Mouse (Mus musculus) hindbrain, postnatal 0 days (tissue): ENCODE data around the gene Ttc7b. TPM values are rescaled to one million over a fixed set of nuclear protein-coding genes. Genes with fewer than 3 reads are reported as not detected.

ENCODE experiments used
- ATAC-seq: fragments of 200-750 bp; cut with Nextera tagmentation; 2 replicates; pipeline ENCODE4 v1.8.0; 2017; ENCODE audit warnings: mild to moderate bottlenecking, moderate TSS enrichment, moderate library complexity
- DNase-seq: peaks from one replicate; pipeline ENCODE4 v3.0.0-alpha.2; 2015; ENCODE audit warnings: low spot score
- H3K27ac ChIP-seq: fragments of 300-500 bp; sonication (generic); 2 replicates; pipeline ENCODE4 v1.5.1; 2014; ENCODE audit warnings: mild to moderate bottlenecking
- H3K27me3 ChIP-seq: fragments of 300-500 bp; sonication (generic); 2 replicates; pipeline ENCODE4 v1.6.1; 2014; ENCODE audit warnings: low read length, mixed read lengths; ENCODE audit not compliant: insufficient read depth
- H3K36me3 ChIP-seq: fragments of 300-500 bp; sonication (generic); 2 replicates; pipeline ENCODE4 v1.6.1; 2014; ENCODE audit warnings: low read length, mixed read lengths; ENCODE audit not compliant: insufficient read depth
- H3K4me1 ChIP-seq: fragments of 300-500 bp; sonication (generic); 2 replicates; pipeline ENCODE4 v1.6.1; 2014; ENCODE audit warnings: antibody characterized with exemption, low read length, mixed read lengths; ENCODE audit not compliant: insufficient read depth
- H3K4me2 ChIP-seq: fragments of 300-500 bp; sonication (generic); 2 replicates; pipeline ENCODE4 v1.6.1; 2014; ENCODE audit warnings: low read depth, mild to moderate bottlenecking, low read length, moderate library complexity, mixed read lengths
- H3K4me3 ChIP-seq: fragments of 300-500 bp; sonication (generic); 2 replicates; pipeline ENCODE4 v1.5.1; 2014; ENCODE audit warnings: low read length
- H3K9ac ChIP-seq: fragments of 300-500 bp; sonication (generic); replicated peaks from 2 replicates; pipeline ENCODE4 v1.6.1; 2014; ENCODE audit warnings: mild to moderate bottlenecking, low read length, moderate library complexity, mixed read lengths
- H3K9me3 ChIP-seq: fragments of 300-500 bp; sonication (generic); 2 replicates; pipeline ENCODE4 v1.6.1; 2016; ENCODE audit warnings: low read length, mixed read lengths
- CTCF ChIP-seq: IDR thresholded peaks from 2 replicates; pipeline ENCODE4 v1.5.1; 2016; ENCODE audit warnings: antibody characterized with exemption, control low read depth, low read depth
- WGBS: fragments of 180-500 bp; shearing (Covaris S2); extraction: QIAGEN DNeasy Blood & Tissue Kit; methylation state at CpG from one replicate; pipeline ENCODE4 v1.1.7; 2014; 5-methylcytosine and 5-hydroxymethylcytosine counted together
- polyA plus RNA-seq: library from polyadenylated mRNA; unstranded; fragments of >200 nt; fragmentation: Nextera tagmentation; extraction: Ambion mirVana; gene quantifications from 2 replicates; pipeline ENCODE4 v1.2.1, GENCODE M21; 2015
- total RNA-seq: library from RNA; depleted of rRNA; stranded (reverse); fragments of >200 nt; gene quantifications from 2 replicates; pipeline ENCODE4 v1.2.3, GENCODE M21; 2014

The Ttc7b gene
- total and polyA plus RNA-seq, 2 experiments from 2014 or later, result 8.6 to 51.2 TPM

GRCm38 (mm10) chr12:100419946-100420874, 100.4 kb downstream of the Ttc7b start:
- Histone ChIP-seq H3K27me3 (no peaks in the 10 kb centered on the region), H3K4me2 (no peak overlapping the region), H3K4me3 (no peak overlapping the region), H3K27ac (no peak overlapping the region), H3K9ac (no peak overlapping the region), H3K36me3 (no peaks in the 10 kb centered on the region), H3K4me1 (0 out of 2 replicates have a peak, but pooled peaks cover 4% of the 10 kb centered on the region), H3K9me3 (no peaks in the 10 kb centered on the region)
- no peak for DNase-seq
- peak; percentile 27; the same call in 1 of the 2 replicates for ATAC-seq
- WGBS, result 66% methylated on average over 9 of the region's 9 CpGs
- no peak for TF ChIP-seq CTCF

- H3K27me3 ChIP-seq, result no peaks in the 10 kb centered on the region
- no peak overlapping the region for H3K9ac ChIP-seq
- H3K36me3 ChIP-seq, result peaks cover 9% of the 10 kb centered on the region; the same call in 1 of the 2 replicates
- TF ChIP-seq CTCF, result no peak
- H3K4me3 ChIP-seq, result no peak overlapping the region
- no peak overlapping the region for H3K4me2 ChIP-seq
- DNase-seq (no peak), ATAC-seq (no peak)
- H3K27ac ChIP-seq, result no peak overlapping the region
- H3K9me3 ChIP-seq, result no peaks in the 10 kb centered on the region
- no peaks in the 10 kb centered on the region for H3K4me1 ChIP-seq
- 79% methylated on average over 6 of the region's 6 CpGs for WGBS
Measured at GRCm38 (mm10) chr12:100415802-100416201, 104.8 kb downstream of the Ttc7b start.

GRCm38 (mm10) chr12:100414717-100415398, 105.8 kb downstream of the Ttc7b start:
- DNase-seq, result no peak
- no peak overlapping the region for H3K27ac ChIP-seq
- peaks cover 9% of the 10 kb centered on the region; the same call in 1 of the 2 replicates for H3K36me3 ChIP-seq
- H3K4me2 ChIP-seq, result no peak overlapping the region
- 72% methylated on average over 14 of the region's 14 CpGs for WGBS
- no peak overlapping the region for H3K4me3 ChIP-seq
- H3K9ac ChIP-seq, result no peak overlapping the region
- H3K4me1 ChIP-seq, result no peaks in the 10 kb centered on the region
- no peaks in the 10 kb centered on the region for H3K27me3 ChIP-seq
- H3K9me3 ChIP-seq, result no peaks in the 10 kb centered on the region
- ATAC-seq, result no peak
- TF ChIP-seq CTCF, result no peak

GRCm38 (mm10) chr12:100408714-100409113, 111.9 kb downstream of the Ttc7b start:
- Histone ChIP-seq H3K4me2 (no peak overlapping the region), H3K4me1 (no peaks in the 10 kb centered on the region), H3K9me3 (no peaks in the 10 kb centered on the region), H3K27ac (no peak overlapping the region), H3K4me3 (no peak overlapping the region), H3K9ac (no peak overlapping the region), H3K36me3 (peaks cover 4% of the 10 kb centered on the region; the same call in 1 of the 2 replicates), H3K27me3 (no peaks in the 10 kb centered on the region)
- 84% methylated on average over 11 of the region's 11 CpGs for WGBS
- DNase-seq (no peak), ATAC-seq (no peak)
- TF ChIP-seq CTCF, result no peak

- WGBS, result 54% methylated on average over 8 of the region's 8 CpGs
- Histone ChIP-seq H3K27ac (no peak overlapping the region), H3K4me2 (no peak overlapping the region), H3K4me1 (no peaks in the 10 kb centered on the region), H3K9me3 (no peaks in the 10 kb centered on the region), H3K9ac (no peak overlapping the region), H3K27me3 (no peaks in the 10 kb centered on the region), H3K4me3 (no peak overlapping the region), H3K36me3 (peaks cover 2% of the 10 kb centered on the region; the same call in 1 of the 2 replicates)
- no peak for TF ChIP-seq CTCF
- ATAC-seq, result 0 out of 2 replicates have a peak, but pooled peaks have one; percentile 44
- DNase-seq, result peak; percentile 27
Measured at GRCm38 (mm10) chr12:100408143-100408542, 112.5 kb downstream of the Ttc7b start.

- Histone ChIP-seq H3K36me3 (peaks cover 7% of the 10 kb centered on the region; the same call in 1 of the 2 replicates), H3K27me3 (no peaks in the 10 kb centered on the region), H3K27ac (peak overlapping the region; percentile 9; the same call in 1 of the 2 replicates), H3K9me3 (no peaks in the 10 kb centered on the region), H3K4me1 (no peaks in the 10 kb centered on the region), H3K4me2 (no peak overlapping the region), H3K4me3 (no peak overlapping the region), H3K9ac (no peak overlapping the region)
- ATAC-seq, result no peak
- TF ChIP-seq CTCF, result no peak
- 35% methylated on average over 7 of the region's 7 CpGs for WGBS
- DNase-seq, result peak; percentile 38
Measured at GRCm38 (mm10) chr12:100407371-100407770, 113.3 kb downstream of the Ttc7b start.
